Mouse (Mus musculus) CH12.LX (cell line): ENCODE measurements at regions not wholly inside any gene's neighbourhood (a gene's known extent, or its start where the extent isn't known, plus 50 kb on each side); places are given as distances from the start of the nearest gene placed in this dataset.

Source experiments
- DNase-seq: peaks from one replicate; pipeline ENCODE4 v3.0.0-alpha.2; 2013; ENCODE audit errors: extremely low read depth
- H3K27ac ChIP-seq: 2 replicates; pipeline ENCODE4 v1.5.1; 2012; ENCODE audit warnings: low read depth, mild to moderate bottlenecking, control low read depth, moderate library complexity; ENCODE audit not compliant: insufficient read depth
- H3K27me3 ChIP-seq: replicated peaks from 2 replicates; pipeline ENCODE3; 2012; ENCODE audit warnings: inconsistent platforms
- H3K36me3 ChIP-seq, 2 experiments: replicated peaks in 1 of 2; 2 replicates each; pipeline versions ENCODE3 to v1.6.1; 2012; ENCODE audit warnings: inconsistent platforms in 1 of 2, low read length in 1 of 2, mild to moderate bottlenecking in 1 of 2, mixed read lengths in 1 of 2, moderate library complexity in 1 of 2; ENCODE audit not compliant: control insufficient read depth in 1 of 2, insufficient read depth in 1 of 2
- H3K4me1 ChIP-seq, 2 experiments: 2 replicates each; pipeline ENCODE4 v1.6.1; 2012; ENCODE audit warnings: inconsistent platforms in 1 of 2, moderate library complexity in 1 of 2; ENCODE audit not compliant: insufficient read depth in 2 of 2, control insufficient read depth in 1 of 2
- H3K4me2 ChIP-seq: 2 replicates; pipeline ENCODE4 v1.6.1; 2012; ENCODE audit warnings: low read depth, mild to moderate bottlenecking, control low read depth; ENCODE audit not compliant: poor library complexity, insufficient read depth, severe bottlenecking
- H3K4me3 ChIP-seq, 3 experiments: fragments of 150-350 bp in 1 of 3; sonication (generic) in 1 of 3; replicated peaks in 1 of 3; 2 replicates each; pipeline versions ENCODE3 to v1.5.1; 2011 to 2012; ENCODE audit warnings: low read depth in 2 of 3, low read length in 2 of 3, mild to moderate bottlenecking in 2 of 3, moderate library complexity in 2 of 3, control low read depth in 1 of 3, improper control_type of control experiment in 1 of 3, inconsistent platforms in 1 of 3, mixed read lengths in 1 of 3; ENCODE audit not compliant: poor library complexity in 1 of 3
- H3K79me2 ChIP-seq: replicated peaks from 2 replicates; pipeline ENCODE4 v1.6.1; 2012; ENCODE audit warnings: mild to moderate bottlenecking, moderate library complexity; ENCODE audit not compliant: control insufficient read depth, poor library complexity, insufficient read depth, severe bottlenecking; ENCODE audit errors: extremely low read depth
- H3K9ac ChIP-seq: 2 replicates; pipeline ENCODE4 v1.6.1; 2012; ENCODE audit warnings: low read depth, mild to moderate bottlenecking, control low read depth, moderate library complexity; ENCODE audit not compliant: insufficient read depth
- H3K9me3 ChIP-seq: replicated peaks from 2 replicates; pipeline ENCODE3; 2012; ENCODE audit warnings: low read length, inconsistent platforms, mixed read lengths
- BHLHE40 ChIP-seq: IDR thresholded peaks from 2 replicates; pipeline ENCODE4 v1.6.1; 2011; ENCODE audit warnings: mild to moderate bottlenecking, low read depth, low read length, improper control_type of control experiment
- E2F4 ChIP-seq: IDR thresholded peaks from 2 replicates; pipeline ENCODE4 v1.6.1; 2011; ENCODE audit warnings: low read depth, low read length, improper control_type of control experiment; ENCODE audit not compliant: insufficient replicate concordance
- JUN ChIP-seq: IDR thresholded peaks from 2 replicates; pipeline ENCODE4 v1.6.1; 2011; ENCODE audit warnings: low read depth, mild to moderate bottlenecking, low read length, improper control_type of control experiment, moderate library complexity; ENCODE audit not compliant: insufficient read depth
- MAFK ChIP-seq: IDR thresholded peaks from 2 replicates; pipeline ENCODE4 v1.6.1; 2011; ENCODE audit warnings: low read length, improper control_type of control experiment; ENCODE audit not compliant: insufficient replicate concordance
- MEF2A ChIP-seq: IDR thresholded peaks from 2 replicates; pipeline ENCODE4 v1.6.1; 2014; ENCODE audit warnings: low read depth, mild to moderate bottlenecking, inconsistent platforms, low read length, improper control_type of control experiment, borderline replicate concordance
- NELFE ChIP-seq: IDR thresholded peaks from 2 replicates; pipeline ENCODE4 v1.6.1; 2011; ENCODE audit warnings: low read depth, low read length, improper control_type of control experiment
- RAD21 ChIP-seq: IDR thresholded peaks from 2 replicates; pipeline ENCODE4 v1.6.1; 2011; ENCODE audit warnings: low read depth, mild to moderate bottlenecking, low read length, improper control_type of control experiment, moderate library complexity
- RCOR1 ChIP-seq: conservative IDR thresholded peaks from 2 replicates; pipeline ENCODE4 v1.6.1; 2012; ENCODE audit warnings: low read depth, mild to moderate bottlenecking, inconsistent platforms, low read length, improper control_type of control experiment
- TCF12 ChIP-seq: IDR thresholded peaks from 2 replicates; pipeline ENCODE4 v1.6.1; 2014; ENCODE audit warnings: low read depth, mild to moderate bottlenecking, inconsistent platforms, low read length, improper control_type of control experiment
- UBTF ChIP-seq: IDR thresholded peaks from 2 replicates; pipeline ENCODE4 v1.6.1; 2012; ENCODE audit warnings: low read depth, mild to moderate bottlenecking, inconsistent platforms, low read length, improper control_type of control experiment, moderate library complexity
- USF1 ChIP-seq: IDR thresholded peaks from 2 replicates; pipeline ENCODE4 v1.6.1; 2014; ENCODE audit warnings: low read depth, mild to moderate bottlenecking, inconsistent platforms, low read length, improper control_type of control experiment
- ZKSCAN1 ChIP-seq: IDR thresholded peaks from 2 replicates; pipeline ENCODE4 v1.6.1; 2012; ENCODE audit warnings: low read depth, inconsistent platforms, low read length, improper control_type of control experiment, borderline replicate concordance
- ZNF384 ChIP-seq: IDR thresholded peaks from 2 replicates; pipeline ENCODE4 v1.6.1; 2012; ENCODE audit warnings: low read depth, low read length, improper control_type of control experiment, inconsistent platforms
- dilution Hi-C: fragments of 300-500 bp; cut with MboI; formaldehyde crosslinking; loops from 2 replicates; pipeline ENCODE4 v1.14.3; 2020; ENCODE audit warnings: low sequenced_read_pairs; ENCODE audit not compliant: extremely low pct_unique_long_range_greater_than_20kb, extremely low pct_ligation_motif_present
- in situ Hi-C: fragments of 300-500 bp; cut with MboI; formaldehyde crosslinking; loops from 3 replicates; pipeline ENCODE4 v1.14.3; 2019; ENCODE audit warnings: low sequenced_read_pairs, low pct_ligation_motif_present, low pct_unique_long_range_greater_than_20kb, mixed read lengths

DNA sequence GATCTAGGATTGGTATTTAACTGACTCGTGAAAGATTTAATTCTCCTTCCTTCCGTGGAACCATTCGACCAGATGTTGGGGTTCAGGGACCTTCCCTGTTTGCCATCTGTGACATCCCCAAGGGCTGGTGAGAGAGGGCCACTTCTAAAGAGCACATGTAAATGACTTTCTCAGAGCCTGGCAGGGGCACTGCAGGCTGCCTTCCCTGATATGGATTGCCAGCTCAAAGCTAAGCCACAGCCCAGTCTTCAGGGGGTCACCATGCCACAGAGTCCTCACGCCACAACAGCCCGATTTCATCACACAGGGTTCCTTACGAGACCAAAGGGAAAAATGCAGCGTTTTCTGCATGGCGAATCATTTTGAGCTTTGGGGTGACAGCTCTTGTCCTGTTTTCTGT, 115.1 kb upstream of the Prox1 start:
- dilution Hi-C loops: no loop called here
- no peaks in the 10 kb centered on the region for H3K9me3 ChIP-seq
- no peak for TF ChIP-seq USF1
- no peak for TF ChIP-seq RAD21
- no peak for TF ChIP-seq MEF2A
- no peak for TF ChIP-seq UBTF
- no peak for TF ChIP-seq JUN
- TF ChIP-seq RCOR1: no peak
- no peak for TF ChIP-seq E2F4
- TF ChIP-seq BHLHE40: no peak
- no peak for DNase-seq
- no peak overlapping the region for H3K27ac ChIP-seq
- no peak overlapping the region for H3K4me2 ChIP-seq
- no peaks in the 10 kb centered on the region for H3K4me1 ChIP-seq
- in situ Hi-C loops: no loop called here
- H3K79me2 ChIP-seq: no peaks in the 10 kb centered on the region
- no peaks in the 10 kb centered on the region for H3K36me3 ChIP-seq
- no peak overlapping the region for H3K9ac ChIP-seq
- peaks cover 88% of the 10 kb centered on the region for H3K27me3 ChIP-seq
- no peak overlapping the region for H3K4me3 ChIP-seq

DNA sequence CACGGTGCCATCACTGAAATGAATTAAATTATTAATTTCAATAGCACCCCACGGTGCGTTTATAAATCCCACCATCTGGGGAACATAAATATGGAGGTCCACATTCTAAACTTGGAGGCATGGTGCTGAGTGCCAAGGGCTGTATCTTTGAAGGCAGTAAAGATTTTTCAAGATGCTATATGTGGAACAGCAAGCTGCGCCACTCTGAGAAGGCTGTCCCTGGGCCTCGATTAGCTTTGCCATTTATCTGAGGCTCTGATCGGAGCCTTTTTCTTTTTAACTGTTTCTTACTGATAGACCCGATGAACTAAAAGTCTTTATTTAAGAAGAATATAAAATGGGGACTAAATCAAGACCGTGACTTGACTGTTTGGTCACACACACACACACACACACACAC, 114.5 kb upstream of the Prox1 start:
- H3K79me2 ChIP-seq: no peaks in the 10 kb centered on the region
- H3K4me1 ChIP-seq: no peaks in the 10 kb centered on the region
- H3K4me2 ChIP-seq: no peak overlapping the region
- H3K36me3 ChIP-seq: no peaks in the 10 kb centered on the region
- H3K4me3 ChIP-seq: no peak overlapping the region
- no peak overlapping the region for H3K27ac ChIP-seq
- TF ChIP-seq MAFK (no peak), NELFE (no peak)
- H3K27me3 ChIP-seq: peaks cover 87% of the 10 kb centered on the region
- in situ Hi-C loops: no loop called here
- dilution Hi-C loops: no loop called here
- H3K9me3 ChIP-seq: no peaks in the 10 kb centered on the region
- no peak for DNase-seq
- H3K9ac ChIP-seq: no peak overlapping the region

DNA sequence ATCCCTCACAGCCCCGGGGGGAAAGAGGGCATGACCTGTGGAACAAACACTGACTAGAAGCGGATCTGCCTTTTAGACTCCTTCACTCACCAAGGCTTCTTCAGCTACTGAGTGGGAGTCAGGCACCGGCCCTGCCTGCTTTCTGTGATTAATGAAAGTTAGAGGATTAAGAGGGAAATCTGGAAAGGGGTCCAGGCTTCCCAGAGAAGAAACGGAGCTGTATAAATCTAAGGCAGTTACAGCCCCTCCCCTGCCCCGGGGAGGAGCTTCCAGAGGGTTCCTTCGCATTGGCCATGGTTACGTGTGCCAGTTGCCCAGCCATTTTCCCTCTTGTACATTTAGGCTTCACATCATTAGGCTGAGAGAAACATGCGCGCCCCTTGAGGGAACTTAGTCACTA, 113.6 kb upstream of the Prox1 start:
- no peak overlapping the region for H3K9ac ChIP-seq
- H3K27ac ChIP-seq: no peak overlapping the region
- no peaks in the 10 kb centered on the region for H3K9me3 ChIP-seq
- TF ChIP-seq MEF2A: no peak
- no peak for TF ChIP-seq TCF12
- no peak for TF ChIP-seq ZKSCAN1
- no peak for TF ChIP-seq RAD21
- no peak for TF ChIP-seq ZNF384
- no peak for DNase-seq
- H3K79me2 ChIP-seq: no peaks in the 10 kb centered on the region
- dilution Hi-C loops: no loop called here
- H3K27me3 ChIP-seq: peaks cover 87% of the 10 kb centered on the region
- H3K4me3 ChIP-seq: no peak overlapping the region
- no peak overlapping the region for H3K4me2 ChIP-seq
- in situ Hi-C loops: no loop called here
- no peaks in the 10 kb centered on the region for H3K4me1 ChIP-seq
- H3K36me3 ChIP-seq: no peaks in the 10 kb centered on the region
